Mouse (Mus musculus) hindlimb bud, embryonic 11.5 days (tissue): Measurements from ENCODE around the gene Rbm17.
"Not testable (repeated sequence)": the region's sequence is repeated elsewhere in the genome, so short reads cannot be mapped to it uniquely, and the experiment has no call there.

ENCODE experiments used
- DNase-seq: peaks from one replicate; pipeline ENCODE4 v3.0.0-alpha.2; 2012; ENCODE audit warnings: low read depth, low spot score; ENCODE audit errors: extremely low spot score

Rbm17 gene

DNA sequence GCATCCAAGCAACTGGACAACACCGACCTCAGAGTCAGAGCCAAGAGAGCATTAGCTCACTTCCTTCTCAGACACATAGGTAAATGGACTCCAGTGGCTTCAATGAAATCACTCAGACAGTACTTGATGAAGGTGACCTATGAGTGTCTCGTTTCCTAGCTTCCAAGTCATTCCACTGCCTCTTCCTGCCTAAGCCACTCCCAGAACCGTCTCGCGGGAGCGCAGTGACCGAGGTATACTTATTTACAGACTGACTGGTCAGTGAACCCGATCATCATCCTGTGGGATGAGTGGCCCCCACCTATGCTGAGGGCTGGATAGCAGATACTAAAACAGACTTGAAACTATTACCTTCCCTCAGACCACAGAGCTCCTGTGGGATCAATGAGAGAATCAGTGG lies 57.9 kb downstream of the Rbm17 start:
- DNase-seq, result no peak

DNA sequence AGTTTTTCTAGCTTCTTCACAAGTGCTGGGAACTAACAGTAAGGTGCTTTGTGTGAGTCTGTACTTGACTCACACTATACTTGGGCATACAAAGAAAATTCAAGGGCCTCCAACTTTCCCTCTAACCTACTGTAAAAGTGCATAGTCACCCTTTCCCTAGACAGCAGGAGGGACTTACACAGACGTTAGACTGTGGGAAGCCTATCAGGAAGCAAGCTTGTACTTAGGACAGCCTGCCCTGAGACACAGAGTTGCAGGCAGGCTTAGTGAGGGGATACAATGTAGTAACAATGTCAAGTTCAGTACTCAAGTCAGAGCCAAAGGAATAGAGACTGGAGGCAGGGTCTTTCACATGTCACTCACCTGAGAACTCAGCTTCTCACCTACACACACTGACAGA lies 58.6 kb downstream of the Rbm17 start:
- DNase-seq, result no peak

DNA sequence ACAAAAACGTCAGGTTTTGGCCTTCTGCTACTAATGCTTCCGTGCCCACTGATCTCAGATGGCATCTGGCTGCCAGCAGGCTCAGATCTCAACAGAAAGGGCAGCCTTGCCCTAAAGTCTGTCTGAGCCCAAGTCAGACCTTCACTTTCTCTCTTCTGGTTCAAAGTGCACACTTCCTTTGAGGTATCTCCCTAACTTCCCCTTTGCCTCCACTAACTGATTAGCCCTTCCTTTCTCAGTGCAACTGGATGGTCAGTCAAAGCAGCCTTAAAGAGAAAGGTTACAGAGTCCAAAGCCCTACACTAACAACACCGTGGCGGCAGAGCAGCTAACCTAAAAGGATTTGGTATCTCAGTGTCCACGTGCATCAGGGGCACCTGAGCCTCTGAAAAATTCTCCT lies 59.6 kb downstream of the Rbm17 start:
- no peak for DNase-seq

DNA sequence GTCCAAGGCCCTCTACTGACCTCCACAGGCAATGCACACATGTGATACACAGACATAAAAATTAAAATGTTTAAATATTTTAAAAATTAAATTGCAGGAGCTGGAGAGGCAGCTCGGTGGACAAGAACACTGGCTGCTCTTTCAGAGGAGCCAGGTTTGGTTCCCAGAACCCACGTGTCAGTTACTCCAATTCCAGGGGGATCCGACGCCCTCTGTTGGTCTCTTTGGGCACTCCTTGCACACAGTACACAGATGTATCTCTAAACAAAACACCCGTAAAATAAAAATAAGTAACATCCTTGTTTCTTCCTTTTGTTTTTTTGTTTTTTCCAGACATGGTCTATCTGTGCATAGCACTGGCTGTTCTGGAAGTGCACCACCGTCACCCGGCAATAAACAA lies 60.8 kb downstream of the Rbm17 start:
- DNase-seq, result no peak

DNA sequence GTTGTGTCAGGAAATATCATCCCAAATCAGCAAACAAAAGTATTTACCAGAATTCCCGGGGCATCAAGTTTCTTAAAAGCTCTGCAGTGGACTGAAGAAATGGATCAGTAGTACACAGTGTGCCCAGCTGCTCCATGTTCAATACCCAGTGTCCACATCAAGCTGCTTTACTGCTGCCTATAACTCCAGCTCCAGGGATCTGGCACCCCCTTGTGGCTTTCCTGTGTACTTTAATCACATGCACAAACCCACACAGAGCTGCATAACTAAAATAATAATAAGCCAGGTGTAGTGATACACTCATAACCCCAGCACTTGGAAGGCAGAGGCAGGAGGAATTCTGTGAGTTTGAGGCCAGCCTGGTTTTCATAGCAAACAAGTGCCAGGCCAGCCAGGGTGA lies 61.3 kb downstream of the Rbm17 start:
- no peak for DNase-seq

DNA sequence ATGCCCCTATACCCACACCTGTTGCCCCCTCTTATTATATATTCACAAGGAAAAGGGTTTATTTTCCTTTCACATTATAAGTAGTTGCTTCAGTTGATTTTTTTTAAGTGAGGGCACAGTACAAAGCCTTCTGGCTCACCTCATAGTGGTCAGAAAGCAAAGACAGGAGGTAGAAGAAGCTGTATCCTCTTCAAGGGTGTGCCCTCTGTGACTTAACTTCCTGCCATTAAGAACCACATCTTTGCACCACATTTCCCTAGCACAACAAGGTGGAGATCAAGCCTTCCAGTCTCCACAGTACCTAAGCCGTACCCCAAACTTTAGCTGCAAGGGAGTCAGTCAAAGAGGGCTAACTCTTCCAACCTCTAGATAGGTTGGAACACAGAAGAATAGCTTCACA lies 61.8 kb downstream of the Rbm17 start:
- no peak for DNase-seq

DNA sequence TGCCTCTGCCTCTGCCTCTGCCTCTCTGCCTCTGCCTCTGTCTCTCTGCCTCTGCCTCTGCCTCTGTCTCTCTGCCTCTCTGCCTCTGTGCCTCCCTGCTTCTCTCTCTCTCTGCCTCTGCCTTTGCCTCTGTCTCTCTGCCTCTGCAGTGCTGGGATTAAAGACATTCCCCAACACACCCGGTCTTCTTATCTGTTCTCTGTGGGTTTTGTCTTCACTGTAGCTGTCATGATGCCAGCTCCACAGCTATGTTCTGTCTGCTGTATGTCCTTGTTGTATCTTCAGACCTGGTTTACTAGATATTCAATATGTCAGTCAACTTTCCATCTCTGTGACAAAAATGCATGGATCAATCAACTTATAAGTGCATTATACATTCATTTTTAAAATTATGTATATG lies 62.4 kb downstream of the Rbm17 start:
- DNase-seq, result not testable (repeated sequence)

DNA sequence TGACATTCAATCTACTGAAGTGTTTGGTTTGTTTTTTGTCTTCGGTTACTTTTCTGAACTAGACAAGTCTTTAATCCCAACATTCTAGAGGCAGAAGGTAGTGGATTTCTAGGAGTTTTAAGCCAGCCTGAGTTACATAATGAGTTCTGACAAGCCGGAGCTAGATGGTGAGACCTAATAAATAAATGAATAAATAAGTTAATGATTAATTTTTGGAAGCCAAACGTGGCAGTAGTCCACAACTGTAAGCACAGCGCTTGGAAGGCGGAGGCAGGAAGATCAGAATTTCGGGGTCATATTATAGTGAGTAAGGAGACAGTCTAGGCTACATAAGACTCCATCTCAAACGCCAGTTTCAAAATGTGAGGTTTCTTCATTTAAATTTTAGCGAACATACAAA lies 68.0 kb downstream of the Rbm17 start:
- DNase-seq, result no peak
